Mouse (Mus musculus) left cerebral cortex, adult 18-20 months (tissue): ENCODE data around the gene Olfr1278. TPM values are rescaled to one million over a fixed set of nuclear protein-coding genes. Genes with fewer than 3 reads are reported as not detected.

Experiments
- DNase-seq, 2 experiments: peaks; one replicate each; pipeline ENCODE4 v3.0.0; 2021 to 2022; ENCODE audit warnings: low spot score in 2 of 2, mixed read lengths in 1 of 2
- long read RNA-seq, 2 experiments: library from polyadenylated mRNA; stranded (forward); transcript quantifications; one replicate each; pipeline ENCODE4 v2.0.0; 2021
- total RNA-seq, 2 experiments: library from RNA; stranded (reverse); gene quantifications; 2 replicates each; pipeline ENCODE4 v1.2.3; 2021

Olfr1278 gene
- total RNA-seq = not detected
- long read RNA-seq, experiment 1 = 0 reads
- long read RNA-seq, experiment 2 = 0 reads

GRCm38 (mm10) chr2:111289836-111290235, at the start of gene Olfr1278:
Gene Olfr1278, plus strand, starts transcription at chr2:111290136.
- DNase-seq = no peak

GRCm38 (mm10) chr2:111254216-111254615, 35.7 kb upstream of the Olfr1278 start, which contains the start of gene Olfr1276:
Gene Olfr1276, plus strand, starts transcription at chr2:111254516.
- no peak for DNase-seq

- DNase-seq = no peak
Measured at GRCm38 (mm10) chr2:111274006-111274405, 15.9 kb upstream of the Olfr1278 start, which contains the start of gene Olfr1277. Gene Olfr1277, minus strand, starts transcription at chr2:111274106.

- no peak for DNase-seq
Measured at GRCm38 (mm10) chr2:111298541-111298940, 8.6 kb downstream of the Olfr1278 start.

GRCm38 (mm10) chr2:111300374-111300773, 10.4 kb downstream of the Olfr1278 start, which contains the start of gene Olfr1279:
Gene Olfr1279, plus strand, starts transcription at chr2:111300635.
- no peak for DNase-seq

- no peak for DNase-seq
Measured at GRCm38 (mm10) chr2:111313717-111314116, 23.8 kb downstream of the Olfr1278 start, which contains the start of gene Olfr1280. Gene Olfr1280, plus strand, starts transcription at chr2:111314017.

GRCm38 (mm10) chr2:111326220-111326619, 36.3 kb downstream of the Olfr1278 start, which contains the start of gene Olfr1281:
Gene Olfr1281, plus strand, starts transcription at chr2:111326520.
- DNase-seq = no peak

GRCm38 (mm10) chr2:111333721-111334120, 43.8 kb downstream of the Olfr1278 start:
- peak in 1 of 2 experiments; percentile 2 for DNase-seq

GRCm38 (mm10) chr2:111335976-111336375, 46.0 kb downstream of the Olfr1278 start, which contains the start of gene Olfr1282:
Gene Olfr1282, minus strand, starts transcription at chr2:111336076.
- no peak for DNase-seq

Other genes with a start within 250 kb of the Olfr1278 start
- gene Gm13941, start 184.2 kb upstream of the Olfr1278 start, total RNA-seq = not detected
- gene Gm15130, start 137.2 kb upstream of the Olfr1278 start, total RNA-seq = not detected
- not detected for gene 4930430A15Rik, start 60.5 kb upstream of the Olfr1278 start, total RNA-seq
- not detected for gene Olfr1275, start 54.9 kb upstream of the Olfr1278 start, total RNA-seq
- gene Olfr1276, start 35.6 kb upstream of the Olfr1278 start, total RNA-seq = not detected
- not detected for gene Olfr1277, start 16.0 kb upstream of the Olfr1278 start, total RNA-seq
- not detected for gene Olfr1279, start 10.5 kb downstream of the Olfr1278 start, total RNA-seq
- gene Olfr1280, start 23.9 kb downstream of the Olfr1278 start, total RNA-seq = not detected
- gene Olfr1281, start 36.4 kb downstream of the Olfr1278 start, total RNA-seq = not detected
- gene Olfr1282, start 45.9 kb downstream of the Olfr1278 start, total RNA-seq = not detected
- not detected for gene Olfr1283, start 76.7 kb downstream of the Olfr1278 start, total RNA-seq
- gene Olfr1284, start 85.4 kb downstream of the Olfr1278 start, total RNA-seq = not detected
- gene Olfr1286, start 133.0 kb downstream of the Olfr1278 start, total RNA-seq = not detected
- not detected for gene Olfr1287, start 159.0 kb downstream of the Olfr1278 start, total RNA-seq
- gene Olfr1288, start 184.0 kb downstream of the Olfr1278 start, total RNA-seq = not detected
- gene Olfr1289, start 190.7 kb downstream of the Olfr1278 start, total RNA-seq = not detected
- not detected for gene Olfr1290, start 203.7 kb downstream of the Olfr1278 start, total RNA-seq
- not detected for gene Olfr1291-ps1, start 207.0 kb downstream of the Olfr1278 start, total RNA-seq
- gene Olfr1293-ps, start 235.1 kb downstream of the Olfr1278 start, total RNA-seq = not detected